Mouse (Mus musculus): ENCODE measurements around the gene Ric8a. TPM values are rescaled to one million over a fixed set of nuclear protein-coding genes. Genes with fewer than 3 reads are reported as not detected.

Ric8a gene
- polyA plus RNA-seq, 1 experiment, result 103 TPM

GRCm38 (mm10) chr7:140834968-140835757 lies 21.6 kb upstream of the Ric8a start, which contains the start of gene Urah:
Gene Urah, plus strand, starts transcription at chr7:140835018.
- no peak for DNase-seq (ENCODE audit: low read depth)
- TF ChIP-seq CTCF (IDR thresholded peaks at IDR 0.05; ENCODE audit: borderline replicate concordance, extremely low read depth, insufficient read depth, insufficient read length) (no peak), POLR2A (IDR thresholded peaks at IDR 0.05; ENCODE audit: borderline replicate concordance, extremely low read depth, insufficient read depth, insufficient read length, poor library complexity, severe bottlenecking) (no peak)

DNA sequence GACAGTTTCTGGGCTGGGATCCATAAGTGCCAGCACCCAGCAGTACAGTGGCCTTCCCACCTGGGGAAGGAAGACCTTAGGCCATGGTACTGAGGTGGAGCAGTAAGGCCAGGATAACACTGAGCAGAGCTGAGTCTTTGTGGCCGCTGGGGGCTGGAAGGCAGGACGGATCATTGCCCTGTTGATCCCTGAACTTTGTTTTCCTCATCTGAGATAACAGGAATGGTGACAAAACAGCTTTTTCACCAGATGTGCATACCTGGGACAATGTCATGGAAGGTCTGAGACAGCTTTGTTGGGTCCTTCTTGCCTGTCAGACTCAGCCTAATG lies 21.0 kb upstream of the Ric8a start:
- no peak for DNase-seq (ENCODE audit: low read depth)
- no peak for TF ChIP-seq CTCF (IDR thresholded peaks at IDR 0.05; ENCODE audit: borderline replicate concordance, extremely low read depth, insufficient read depth, insufficient read length)
- no peak for TF ChIP-seq POLR2A (IDR thresholded peaks at IDR 0.05; ENCODE audit: borderline replicate concordance, extremely low read depth, insufficient read depth, insufficient read length, poor library complexity, severe bottlenecking)

DNA sequence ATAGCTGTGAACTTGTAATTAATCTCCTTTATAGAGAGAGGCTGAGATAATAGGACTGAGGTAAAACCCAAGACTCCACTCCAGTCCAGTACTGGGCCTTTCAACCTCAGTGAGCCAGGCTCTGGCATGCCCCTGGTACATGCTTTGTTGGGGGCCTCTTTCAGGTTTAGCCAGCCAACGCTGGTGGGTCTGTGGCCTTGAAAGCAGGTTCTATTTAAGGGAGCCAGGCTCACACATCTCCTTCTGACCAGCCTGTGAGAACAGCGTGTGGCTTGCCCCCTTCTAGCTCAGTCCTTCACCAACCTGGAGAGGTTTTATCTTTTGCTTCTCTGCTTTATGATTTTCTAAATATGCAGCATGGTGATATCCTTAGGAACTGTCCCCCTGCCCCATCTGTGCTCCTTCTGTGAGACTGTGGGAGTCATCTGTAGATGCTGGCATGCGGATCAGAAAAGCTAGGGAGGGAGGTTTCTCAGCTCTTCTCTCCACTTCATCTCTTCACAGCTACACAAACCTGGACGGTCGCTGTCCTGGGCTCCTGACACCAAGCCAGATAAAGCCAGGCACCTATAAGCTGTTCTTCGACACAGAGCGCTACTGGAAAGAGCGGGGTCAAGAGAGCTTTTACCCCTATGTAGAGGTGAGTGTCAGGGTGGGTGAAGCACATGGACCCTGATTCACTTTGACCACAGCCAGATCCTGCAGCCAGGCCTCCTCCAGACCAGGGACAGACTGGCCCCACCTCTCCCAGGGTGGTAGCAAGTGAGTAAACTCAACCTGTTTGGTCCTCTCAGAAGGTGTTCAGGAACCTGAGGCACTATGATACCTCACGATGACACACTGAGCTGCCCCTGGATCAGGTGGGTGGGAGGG lies 20.3 kb upstream of the Ric8a start:
- DNase-seq (ENCODE audit: low read depth), result peak; percentile 9
- TF ChIP-seq POLR2A (IDR thresholded peaks at IDR 0.05; ENCODE audit: borderline replicate concordance, extremely low read depth, insufficient read depth, insufficient read length, poor library complexity, severe bottlenecking), result no peak
- no peak for TF ChIP-seq CTCF (IDR thresholded peaks at IDR 0.05; ENCODE audit: borderline replicate concordance, extremely low read depth, insufficient read depth, insufficient read length)

DNA sequence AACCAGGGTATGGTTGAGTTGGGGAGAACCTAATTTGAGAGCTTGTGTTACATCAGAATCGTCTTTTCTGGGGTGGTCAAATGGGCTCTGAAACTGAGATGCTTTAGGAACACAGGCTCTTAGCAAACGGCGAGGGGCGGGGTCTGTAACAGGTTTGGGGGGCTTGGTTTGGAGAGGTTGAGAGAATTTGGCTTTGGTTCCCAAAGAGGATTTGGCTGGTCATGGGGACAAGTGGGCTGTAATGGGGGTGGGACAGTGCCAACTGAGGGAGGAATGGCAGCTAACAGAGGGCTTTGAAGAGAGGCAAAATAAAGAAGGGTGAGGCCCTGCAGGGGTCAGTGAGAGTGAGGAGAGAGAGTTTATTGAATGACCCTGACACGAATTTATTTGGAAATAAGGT lies 17.2 kb upstream of the Ric8a start:
- DNase-seq (ENCODE audit: low read depth), result no peak
- TF ChIP-seq POLR2A (IDR thresholded peaks at IDR 0.05; ENCODE audit: borderline replicate concordance, extremely low read depth, insufficient read depth, insufficient read length, poor library complexity, severe bottlenecking) (no peak), CTCF (IDR thresholded peaks at IDR 0.05; ENCODE audit: borderline replicate concordance, extremely low read depth, insufficient read depth, insufficient read length) (no peak)

- DNase-seq (ENCODE audit: low read depth), result no peak
- TF ChIP-seq POLR2A (IDR thresholded peaks at IDR 0.05; ENCODE audit: borderline replicate concordance, extremely low read depth, insufficient read depth, insufficient read length, poor library complexity, severe bottlenecking) (no peak), CTCF (IDR thresholded peaks at IDR 0.05; ENCODE audit: borderline replicate concordance, extremely low read depth, insufficient read depth, insufficient read length) (no peak)
These were observed 15.7 kb upstream of the Ric8a start for GRCm38 (mm10) chr7:140840750-140841735.

- no peak for TF ChIP-seq POLR2A (IDR thresholded peaks at IDR 0.05; ENCODE audit: borderline replicate concordance, extremely low read depth, insufficient read depth, insufficient read length, poor library complexity, severe bottlenecking)
- TF ChIP-seq CTCF (IDR thresholded peaks at IDR 0.05; ENCODE audit: borderline replicate concordance, extremely low read depth, insufficient read depth, insufficient read length), result no peak
- DNase-seq (ENCODE audit: low read depth), result no peak
These were observed 13.0 kb upstream of the Ric8a start for GRCm38 (mm10) chr7:140843806-140844205.

DNA sequence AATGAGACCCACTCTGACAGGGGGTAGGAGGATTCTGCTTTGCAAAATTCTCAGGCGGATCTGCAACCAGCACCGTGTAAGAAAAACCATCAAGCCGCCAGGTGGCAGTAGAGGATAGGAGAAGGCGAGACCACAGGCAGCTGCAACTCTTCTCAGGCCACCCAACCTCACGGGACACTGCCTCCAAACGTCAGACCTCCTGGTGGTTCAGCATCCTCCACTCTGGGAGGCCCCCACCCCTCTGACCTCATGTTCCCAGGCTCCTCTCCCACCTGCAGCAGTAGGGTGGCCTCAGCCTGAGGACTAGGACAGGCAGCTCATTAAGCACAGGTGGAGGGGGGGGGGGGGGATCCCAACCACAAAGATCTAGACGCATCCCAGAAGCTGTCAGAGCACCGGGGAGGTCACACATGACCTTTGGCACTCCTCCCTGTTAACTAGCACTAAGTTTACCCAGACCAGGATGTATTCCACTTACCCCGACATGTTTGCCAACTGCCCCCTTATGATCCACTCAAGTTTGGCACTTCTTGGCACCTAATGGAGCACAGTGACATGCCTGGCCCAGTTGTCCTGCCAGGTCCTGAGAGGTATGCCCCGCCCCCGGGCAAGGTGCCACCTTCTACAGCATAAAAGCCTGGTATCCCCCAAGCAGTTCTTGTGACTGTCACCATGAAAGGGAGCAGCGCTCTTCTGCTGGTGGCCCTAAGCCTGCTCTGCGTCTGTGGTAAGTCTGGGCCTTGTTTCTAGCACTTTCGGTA lies 11.7 kb upstream of the Ric8a start, which contains the start of gene Scgb1c1:
Gene Scgb1c1 (plus strand): TSS at position 643 of the 761 bp plus-strand sequence.
- no peak for TF ChIP-seq POLR2A (IDR thresholded peaks at IDR 0.05; ENCODE audit: borderline replicate concordance, extremely low read depth, insufficient read depth, insufficient read length, poor library complexity, severe bottlenecking)
- peak; percentile 88 for TF ChIP-seq CTCF (IDR thresholded peaks at IDR 0.05; ENCODE audit: borderline replicate concordance, extremely low read depth, insufficient read depth, insufficient read length)

DNA sequence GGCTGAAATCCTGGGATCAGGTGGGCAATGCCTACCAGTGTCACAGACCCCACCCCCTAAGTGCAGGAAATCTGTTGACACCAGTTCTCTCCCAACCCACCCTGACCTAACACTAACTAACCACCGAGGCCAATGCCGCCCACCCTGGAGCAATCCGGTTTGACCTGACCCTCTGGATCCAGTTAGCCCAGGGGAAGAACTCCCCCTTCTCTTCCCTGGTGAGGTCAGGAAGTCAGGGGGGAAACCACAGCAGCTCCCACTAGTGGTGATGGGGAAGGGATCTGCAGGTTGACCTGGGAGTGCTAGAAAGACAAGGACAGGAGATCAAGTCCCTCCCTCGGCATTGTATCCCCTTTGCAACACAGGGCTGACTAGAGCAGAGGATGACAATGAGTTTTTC lies 11.1 kb upstream of the Ric8a start:
- TF ChIP-seq CTCF (IDR thresholded peaks at IDR 0.05; ENCODE audit: borderline replicate concordance, extremely low read depth, insufficient read depth, insufficient read length) (no peak), POLR2A (IDR thresholded peaks at IDR 0.05; ENCODE audit: borderline replicate concordance, extremely low read depth, insufficient read depth, insufficient read length, poor library complexity, severe bottlenecking) (no peak)
- DNase-seq (ENCODE audit: low read depth), result no peak

More for the DNA sequence above, 11.7 kb upstream of the Ric8a start, which contains the start of gene Scgb1c1:
- DNase-seq (ENCODE audit: low read depth), result peak; percentile 91

DNA sequence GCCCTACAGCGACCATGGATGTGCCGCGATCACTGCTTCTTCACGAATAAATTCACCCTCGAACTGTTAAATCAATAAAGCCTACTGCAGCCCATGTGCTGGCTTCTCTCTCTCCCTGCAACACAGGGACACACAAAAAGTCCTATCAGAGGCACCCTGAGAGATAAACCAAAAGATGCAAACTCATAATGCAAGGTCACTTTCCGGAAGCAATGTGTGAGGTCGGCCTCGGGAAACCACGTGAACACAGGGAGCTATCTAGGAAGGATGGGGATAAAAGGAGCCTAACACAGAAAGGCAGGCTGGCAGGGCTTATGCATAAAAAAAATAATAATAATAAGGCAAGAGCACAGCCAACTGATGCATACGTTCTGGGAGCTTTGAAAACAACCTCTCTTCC lies 10.1 kb upstream of the Ric8a start:
- no peak for DNase-seq (ENCODE audit: low read depth)
- TF ChIP-seq CTCF (IDR thresholded peaks at IDR 0.05; ENCODE audit: borderline replicate concordance, extremely low read depth, insufficient read depth, insufficient read length) (no peak), POLR2A (IDR thresholded peaks at IDR 0.05; ENCODE audit: borderline replicate concordance, extremely low read depth, insufficient read depth, insufficient read length, poor library complexity, severe bottlenecking) (no peak)
